Mouse (Mus musculus) WW6 (cell line): ENCODE results near the gene Rnft1.
"Not testable (repeated sequence)": the region's sequence is repeated elsewhere in the genome, so short reads cannot be mapped to it uniquely, and the experiment has no call there.

Experiments
- DNase-seq: peaks from one replicate; pipeline ENCODE4 v3.0.0-alpha.2; 2013; ENCODE audit warnings: low read depth, low spot score

Gene Rnft1

GRCm38 (mm10) chr11:86519751-86520150 lies 35.3 kb downstream of the Rnft1 start:
- DNase-seq = no peak

DNA sequence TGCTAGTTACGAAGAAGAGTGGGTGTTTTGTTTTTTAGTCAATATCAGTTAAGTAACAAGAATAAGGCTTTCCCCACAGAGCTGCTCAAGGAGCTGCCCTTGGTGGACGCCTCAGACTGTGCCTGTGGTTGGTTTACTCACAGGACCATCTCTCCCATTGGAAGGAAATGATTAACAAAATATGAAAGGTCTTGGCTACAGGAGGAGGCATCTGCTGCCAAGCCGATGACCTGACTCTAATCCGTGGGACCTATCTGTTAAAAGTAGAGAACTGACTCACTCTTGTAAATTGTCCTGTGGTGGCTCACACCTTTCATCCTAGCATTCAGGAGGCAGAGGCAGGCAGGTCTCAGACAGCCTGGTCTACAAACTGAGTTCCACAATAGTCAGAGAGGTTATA lies 43.1 kb downstream of the Rnft1 start:
- DNase-seq = no peak

- DNase-seq = peak; percentile 18
These were observed 48.4 kb downstream of the Rnft1 start for GRCm38 (mm10) chr11:86532834-86533233.

GRCm38 (mm10) chr11:86533302-86533701 lies 48.8 kb downstream of the Rnft1 start:
- DNase-seq = not testable (repeated sequence)

DNA sequence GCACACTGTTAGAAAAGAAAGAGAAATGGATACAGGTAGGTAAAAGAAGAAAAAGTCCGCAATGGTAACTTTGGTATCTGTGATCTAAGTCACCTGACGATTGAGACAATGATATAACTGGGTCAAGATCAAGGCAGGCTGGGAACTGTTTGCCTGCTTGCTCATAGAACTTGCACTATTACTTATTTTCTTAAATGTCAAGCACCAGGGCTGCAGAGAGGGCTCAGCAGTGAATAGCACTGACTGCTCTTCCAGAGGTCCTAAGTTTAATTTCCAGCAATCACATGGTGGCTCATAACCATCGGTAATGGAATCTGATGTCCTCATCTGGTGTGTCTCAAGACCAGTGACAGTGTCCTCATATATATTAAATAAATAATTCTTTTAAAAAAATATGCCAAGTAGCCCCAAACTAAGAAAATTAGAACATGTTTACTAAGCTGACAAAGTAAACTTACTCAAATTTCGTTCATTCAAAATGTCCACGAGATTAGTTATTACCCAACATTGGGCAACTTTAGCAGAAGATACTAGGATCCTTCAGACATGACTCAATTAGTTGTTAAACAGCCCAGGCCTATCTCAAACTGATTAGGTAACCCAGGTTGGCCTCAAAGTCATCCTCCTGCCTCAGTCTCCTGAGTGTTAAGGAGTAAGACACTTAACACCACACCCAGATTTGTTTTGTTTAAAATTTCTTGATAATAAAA lies 49.9 kb downstream of the Rnft1 start:
- no peak for DNase-seq

DNA sequence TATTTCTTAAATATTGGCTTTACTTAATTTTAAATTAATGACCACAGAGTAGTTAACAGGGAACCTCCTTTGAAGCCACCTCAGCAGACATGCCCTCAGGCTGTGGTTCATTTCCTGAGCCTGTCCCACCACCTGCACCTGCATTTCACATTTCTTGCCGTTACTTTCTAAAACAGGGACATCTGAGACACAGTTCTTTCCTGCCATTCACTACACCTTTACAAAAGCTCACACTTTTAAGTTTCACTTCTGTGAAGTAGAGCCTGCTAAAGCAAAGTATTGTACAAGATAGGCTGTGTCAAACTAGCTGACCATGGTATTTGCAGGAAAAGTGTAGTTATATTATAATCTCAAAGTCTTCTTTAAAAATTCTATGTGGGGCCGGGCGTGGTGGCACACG lies 54.3 kb downstream of the Rnft1 start:
- DNase-seq = no peak

DNA sequence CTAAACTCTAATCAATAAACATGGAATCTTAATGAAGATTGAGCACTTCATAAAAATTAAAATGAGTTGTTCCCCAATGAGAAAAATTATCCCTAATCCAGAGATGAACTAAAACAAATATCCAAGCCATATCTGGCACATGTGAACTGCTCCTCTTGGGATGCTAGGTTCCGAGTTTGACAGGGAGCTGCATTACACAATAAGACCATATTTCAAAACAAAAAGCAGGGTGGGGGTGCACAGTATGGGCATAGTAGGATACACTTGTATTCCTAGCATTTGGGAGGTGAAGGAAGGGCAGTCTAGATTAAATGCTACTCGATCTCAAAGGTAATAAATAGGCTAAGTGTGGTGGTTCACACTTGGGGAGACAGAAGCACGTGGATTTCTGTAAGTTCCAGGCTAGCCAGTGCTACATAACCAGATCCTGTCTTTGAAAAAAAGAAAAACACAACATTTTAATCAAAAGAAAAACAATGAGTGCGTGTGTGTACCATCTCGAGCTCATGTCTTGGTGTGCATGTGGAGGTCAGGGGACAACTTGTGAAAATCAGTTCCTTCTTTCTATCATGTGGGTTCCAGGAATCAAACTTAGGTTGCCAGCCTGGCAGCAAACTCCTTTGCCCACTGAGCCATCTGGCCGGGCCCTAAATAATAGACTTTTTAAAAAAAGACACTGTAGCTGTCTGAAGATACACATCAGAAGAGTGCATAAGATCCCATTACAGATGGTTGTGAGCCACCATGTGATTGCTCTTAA lies 55.4 kb downstream of the Rnft1 start:
- DNase-seq = no peak

DNA sequence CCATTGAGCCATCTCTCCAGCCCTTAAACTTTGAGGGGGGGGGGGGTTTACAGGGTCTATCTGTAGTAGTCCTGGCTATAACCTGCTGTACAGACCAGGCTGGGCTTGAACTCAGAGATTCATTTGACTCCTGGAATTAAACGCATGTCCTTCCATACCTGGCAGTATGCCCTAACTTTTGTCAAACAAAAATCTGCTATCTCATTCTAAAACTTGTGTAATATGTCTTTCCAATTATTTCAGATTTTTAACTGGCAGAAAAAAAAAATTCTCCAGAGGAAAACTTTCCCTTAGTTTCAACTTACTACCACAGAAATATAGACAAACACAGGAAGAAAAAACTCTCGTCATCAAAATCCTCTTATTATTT lies 56.0 kb downstream of the Rnft1 start:
- no peak for DNase-seq

DNA sequence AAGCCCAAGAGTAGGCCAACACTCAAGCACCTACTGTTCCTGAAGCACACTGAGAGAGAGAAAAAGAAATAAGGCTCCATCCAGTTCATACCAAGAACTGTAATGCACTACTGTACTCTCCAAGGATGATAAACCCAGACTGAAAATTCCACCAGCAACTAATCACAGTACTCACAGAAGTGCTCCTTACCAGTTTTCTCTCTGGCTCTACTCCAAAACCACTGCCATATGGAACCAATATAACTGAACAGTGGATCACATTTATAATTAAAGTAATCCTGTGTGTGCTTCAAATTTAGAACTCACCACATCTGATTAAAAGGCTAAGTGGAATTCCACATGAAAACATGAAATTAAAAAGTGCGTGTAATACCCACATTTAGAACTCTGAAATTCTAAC lies 58.4 kb downstream of the Rnft1 start:
- no peak for DNase-seq

- peak; percentile 31 for DNase-seq
These were observed 59.6 kb downstream of the Rnft1 start for GRCm38 (mm10) chr11:86543960-86544638.

DNA sequence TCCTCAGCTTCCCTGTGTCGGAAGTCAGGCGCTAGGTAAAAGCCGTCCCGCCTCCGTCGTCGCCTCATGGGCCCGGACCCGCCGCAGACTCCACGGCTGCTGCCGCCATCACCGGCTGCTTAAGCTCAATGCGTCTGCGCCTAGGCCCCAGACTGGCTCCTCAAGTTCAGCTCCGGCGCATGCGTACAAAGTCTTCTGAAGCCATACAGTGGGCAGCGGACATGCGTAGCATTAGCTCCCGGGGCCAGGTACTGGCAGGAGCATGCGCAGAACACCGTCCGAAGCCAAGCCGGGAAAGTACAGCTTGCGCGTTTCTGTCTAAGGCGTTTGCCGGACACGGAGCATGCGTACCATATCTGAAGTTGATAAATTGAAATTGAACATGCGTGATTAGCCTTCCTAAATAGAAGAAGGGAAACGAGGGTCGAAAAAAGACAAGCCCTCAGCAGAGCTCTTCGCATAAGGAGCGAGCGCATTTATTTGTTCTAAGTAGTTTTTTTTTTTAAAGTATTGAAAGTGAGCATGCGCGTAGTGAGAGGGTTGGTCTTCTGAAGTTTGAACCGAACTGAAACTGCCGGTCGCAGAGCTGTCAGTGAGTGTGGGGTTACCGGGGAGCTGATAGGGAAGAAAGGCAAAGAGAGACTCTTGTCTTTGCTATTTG lies 60.3 kb downstream of the Rnft1 start, which contains the start of the genes Rps6kb1 and Tubd1:
Rps6kb1 (minus strand) TSS at position 167 of the 661 bp plus-strand sequence.
Tubd1 (plus strand) TSS at position 353 of the 661 bp plus-strand sequence.
- peak; percentile 100 for DNase-seq

DNA sequence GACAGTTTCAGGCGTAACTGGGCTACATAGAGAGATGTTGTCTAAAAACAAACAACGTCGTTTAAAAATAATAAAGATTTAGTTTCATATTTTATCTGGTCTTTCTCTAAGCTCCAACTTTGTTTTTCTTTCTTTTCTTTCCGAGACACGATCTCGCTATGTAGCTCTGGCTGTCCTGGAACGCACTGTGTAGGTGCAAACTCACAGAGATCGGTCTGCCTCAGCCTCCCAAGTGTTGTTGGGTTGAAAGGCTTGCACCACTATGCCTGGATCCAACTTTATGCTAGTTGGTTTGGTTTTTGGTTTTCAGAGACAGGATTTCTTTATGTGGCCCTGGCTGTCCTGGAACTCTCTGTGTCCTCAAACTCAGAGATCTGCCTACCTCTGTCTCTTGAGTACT lies 61.1 kb downstream of the Rnft1 start:
- no peak for DNase-seq

- DNase-seq = no peak
These were observed 63.0 kb downstream of the Rnft1 start for GRCm38 (mm10) chr11:86547412-86547811.
